Mouse (Mus musculus) intestine, embryonic 16.5 days (tissue): ENCODE measurements at regions not wholly inside any gene's neighbourhood (a gene's known extent, or its start where the extent isn't known, plus 50 kb on each side); places are given as distances from the start of the nearest gene placed in this dataset.

ENCODE experiments used
- ATAC-seq: fragments of 200-750 bp; cut with Nextera tagmentation; 2 replicates; pipeline ENCODE4 v1.8.0; 2017; ENCODE audit warnings: moderate TSS enrichment, moderate library complexity
- H3K27ac ChIP-seq: fragments of 300-500 bp; sonication (generic); 2 replicates; pipeline ENCODE4 v1.5.1; 2014; ENCODE audit warnings: mild to moderate bottlenecking, low read length
- H3K27me3 ChIP-seq: fragments of 300-500 bp; sonication (generic); replicated peaks from 2 replicates; pipeline ENCODE4 v1.6.1; 2014; ENCODE audit warnings: low read length, control low read depth, mixed read lengths; ENCODE audit not compliant: control insufficient read depth, insufficient read depth
- H3K36me3 ChIP-seq: fragments of 300-500 bp; sonication (generic); 2 replicates; pipeline ENCODE4 v1.6.1; 2014; ENCODE audit warnings: low read length, control low read depth; ENCODE audit not compliant: control insufficient read depth, insufficient read depth
- H3K4me1 ChIP-seq: fragments of 300-500 bp; sonication (generic); 2 replicates; pipeline ENCODE4 v1.6.1; 2014; ENCODE audit warnings: low read length, control low read depth, mixed read lengths; ENCODE audit not compliant: control insufficient read depth, insufficient read depth
- H3K4me2 ChIP-seq: fragments of 300-500 bp; sonication (generic); 2 replicates; pipeline ENCODE4 v1.6.1; 2014; ENCODE audit warnings: low read depth, low read length, control low read depth
- H3K4me3 ChIP-seq: fragments of 300-500 bp; sonication (generic); 2 replicates; pipeline ENCODE4 v1.5.1; 2014; ENCODE audit warnings: mild to moderate bottlenecking, low read length
- H3K9ac ChIP-seq: fragments of 300-500 bp; sonication (generic); 2 replicates; pipeline ENCODE4 v1.6.1; 2014; ENCODE audit warnings: low read depth, low read length
- H3K9me3 ChIP-seq: fragments of 300-500 bp; sonication (generic); 2 replicates; pipeline ENCODE4 v1.6.1; 2016; ENCODE audit warnings: low read length, control low read depth; ENCODE audit not compliant: control insufficient read depth
- WGBS: fragments of 180-500 bp; shearing (Covaris S2); extraction: QIAGEN DNeasy Blood & Tissue Kit; methylation state at CpG from one replicate; pipeline ENCODE4 v1.1.7; 2014; 5-methylcytosine and 5-hydroxymethylcytosine counted together

GRCm38 (mm10) chr19:28770419-28770818 lies 64.4 kb upstream of the Slc1a1 start:
- Histone ChIP-seq H3K4me2 (no peak overlapping the region), H3K27me3 (no peaks in the 10 kb centered on the region)

GRCm38 (mm10) chr19:28771836-28772235 lies 63.0 kb upstream of the Slc1a1 start:
- no peaks in the 10 kb centered on the region for H3K36me3 ChIP-seq
- WGBS: 39% methylated on average over 7 of the region's 7 CpGs
- no peak overlapping the region for H3K4me3 ChIP-seq
- H3K9me3 ChIP-seq: no peaks in the 10 kb centered on the region
- H3K9ac ChIP-seq: no peak overlapping the region
- H3K27me3 ChIP-seq: no peaks in the 10 kb centered on the region
- no peaks in the 10 kb centered on the region for H3K4me1 ChIP-seq
- no peak overlapping the region for H3K27ac ChIP-seq
- no peak for ATAC-seq
- no peak overlapping the region for H3K4me2 ChIP-seq

More at GRCm38 (mm10) chr19:28770419-28770818, 64.4 kb upstream of the Slc1a1 start:
- 86% methylated on average over 12 of the region's 12 CpGs for WGBS
- Histone ChIP-seq H3K4me3 (no peak overlapping the region), H3K4me1 (no peaks in the 10 kb centered on the region), H3K9ac (no peak overlapping the region), H3K9me3 (no peaks in the 10 kb centered on the region), H3K36me3 (no peaks in the 10 kb centered on the region), H3K27ac (no peak overlapping the region)
- no peak for ATAC-seq

GRCm38 (mm10) chr19:28772840-28773570 lies 61.8 kb upstream of the Slc1a1 start:
- Histone ChIP-seq H3K4me1 (no peaks in the 10 kb centered on the region), H3K27ac (no peak overlapping the region), H3K27me3 (no peaks in the 10 kb centered on the region), H3K4me2 (no peak overlapping the region), H3K4me3 (no peak overlapping the region), H3K9me3 (no peaks in the 10 kb centered on the region), H3K36me3 (no peaks in the 10 kb centered on the region), H3K9ac (no peak overlapping the region)
- WGBS: 55% methylated on average over 9 of the region's 9 CpGs
- no peak for ATAC-seq

GRCm38 (mm10) chr19:28776868-28777267 lies 58.0 kb upstream of the Slc1a1 start:
- Histone ChIP-seq H3K4me2 (no peak overlapping the region), H3K36me3 (no peaks in the 10 kb centered on the region), H3K27me3 (no peaks in the 10 kb centered on the region), H3K4me3 (no peak overlapping the region), H3K9ac (no peak overlapping the region), H3K9me3 (no peaks in the 10 kb centered on the region), H3K4me1 (no peaks in the 10 kb centered on the region), H3K27ac (no peak overlapping the region)
- WGBS: 28% methylated on average over 4 of the region's 4 CpGs
- ATAC-seq: peak; percentile 18; the same call in 1 of the 2 replicates

- WGBS: 63% methylated on average over 2 of the region's 2 CpGs
- H3K27ac ChIP-seq: no peak overlapping the region
- no peak overlapping the region for H3K9ac ChIP-seq
- no peaks in the 10 kb centered on the region for H3K27me3 ChIP-seq
- H3K4me3 ChIP-seq: no peak overlapping the region
- no peaks in the 10 kb centered on the region for H3K9me3 ChIP-seq
- no peak overlapping the region for H3K4me2 ChIP-seq
- no peak for ATAC-seq
- no peaks in the 10 kb centered on the region for H3K36me3 ChIP-seq
- H3K4me1 ChIP-seq: no peaks in the 10 kb centered on the region
These were observed 57.2 kb upstream of the Slc1a1 start for GRCm38 (mm10) chr19:28777674-28778073.

GRCm38 (mm10) chr19:28778386-28778785 lies 56.5 kb upstream of the Slc1a1 start:
- Histone ChIP-seq H3K9me3 (no peaks in the 10 kb centered on the region), H3K9ac (no peak overlapping the region), H3K4me2 (no peak overlapping the region), H3K4me1 (no peaks in the 10 kb centered on the region), H3K4me3 (no peak overlapping the region), H3K27ac (no peak overlapping the region), H3K36me3 (no peaks in the 10 kb centered on the region), H3K27me3 (no peaks in the 10 kb centered on the region)
- WGBS: 46% methylated on average over 4 of the region's 4 CpGs
- no peak for ATAC-seq

- no peaks in the 10 kb centered on the region for H3K9me3 ChIP-seq
- WGBS: 74% methylated on average over 2 of the region's 2 CpGs
- H3K27me3 ChIP-seq: no peaks in the 10 kb centered on the region
These were observed 52.9 kb upstream of the Slc1a1 start for GRCm38 (mm10) chr19:28781971-28782370.

More at GRCm38 (mm10) chr19:28781971-28782370, 52.9 kb upstream of the Slc1a1 start:
- Histone ChIP-seq H3K4me1 (no peaks in the 10 kb centered on the region), H3K4me2 (no peak overlapping the region), H3K36me3 (no peaks in the 10 kb centered on the region), H3K9ac (no peak overlapping the region), H3K27ac (no peak overlapping the region), H3K4me3 (no peak overlapping the region)
- ATAC-seq: no peak
